Mouse (Mus musculus) mature B cell (primary cell): ENCODE data around the gene Ccdc13.

Source experiments
- in situ Hi-C: fragments of 300-500 bp; cut with MboI; formaldehyde crosslinking; loops from 2 replicates; pipeline ENCODE4 v1.14.3; 2019

Gene Ccdc13

GRCm38 (mm10) chr9:121838829-121839621 is at the start of gene Ccdc13:
TSS of gene Ccdc13 (minus strand) at chr9:121839461.
- in situ Hi-C loops: loop anchor here (10.0 kb wide), 1 partner anchor 146 kb away; no protein-coding TSS in a partner anchor

- in situ Hi-C loops: no loop called here
Observed at GRCm38 (mm10) chr9:121882015-121882457, 42.8 kb upstream of the Ccdc13 start.

GRCm38 (mm10) chr9:121881301-121881700 is 42.0 kb upstream of the Ccdc13 start:
- in situ Hi-C loops: no loop called here

GRCm38 (mm10) chr9:121880840-121881239 is 41.6 kb upstream of the Ccdc13 start:
- in situ Hi-C loops: no loop called here

GRCm38 (mm10) chr9:121877052-121877740 is 37.9 kb upstream of the Ccdc13 start:
- in situ Hi-C loops: no loop called here

- in situ Hi-C loops: no loop called here
Observed at GRCm38 (mm10) chr9:121873578-121873977, 34.3 kb upstream of the Ccdc13 start.

- in situ Hi-C loops: no loop called here
Observed at GRCm38 (mm10) chr9:121872062-121872683, 32.9 kb upstream of the Ccdc13 start.

GRCm38 (mm10) chr9:121869973-121870515 is 30.8 kb upstream of the Ccdc13 start:
- in situ Hi-C loops: no loop called here

GRCm38 (mm10) chr9:121869432-121869831 is 30.2 kb upstream of the Ccdc13 start:
- in situ Hi-C loops: no loop called here

- in situ Hi-C loops: no loop called here
Observed at GRCm38 (mm10) chr9:121868236-121868635, 29.0 kb upstream of the Ccdc13 start.

GRCm38 (mm10) chr9:121867632-121868031 is 28.4 kb upstream of the Ccdc13 start:
- in situ Hi-C loops: no loop called here

GRCm38 (mm10) chr9:121865425-121866008 is 26.3 kb upstream of the Ccdc13 start:
- in situ Hi-C loops: no loop called here

GRCm38 (mm10) chr9:121864837-121865236 is 25.6 kb upstream of the Ccdc13 start:
- in situ Hi-C loops: no loop called here

- in situ Hi-C loops: no loop called here
Observed at GRCm38 (mm10) chr9:121860921-121861320, 21.7 kb upstream of the Ccdc13 start.

- in situ Hi-C loops: no loop called here
Observed at GRCm38 (mm10) chr9:121859345-121859744, 20.1 kb upstream of the Ccdc13 start.

- in situ Hi-C loops: no loop called here
Observed at GRCm38 (mm10) chr9:121858153-121858488, 18.9 kb upstream of the Ccdc13 start, which contains the start of gene Higd1a. TSS of gene Higd1a (minus strand) at chr9:121858362.

GRCm38 (mm10) chr9:121857474-121858152 is 18.4 kb upstream of the Ccdc13 start:
- in situ Hi-C loops: no loop called here

GRCm38 (mm10) chr9:121856649-121857416 is 17.6 kb upstream of the Ccdc13 start:
- in situ Hi-C loops: no loop called here

GRCm38 (mm10) chr9:121854246-121854645 is 15.0 kb upstream of the Ccdc13 start:
- in situ Hi-C loops: no loop called here

- in situ Hi-C loops: no loop called here
Observed at GRCm38 (mm10) chr9:121847842-121848241, 8.6 kb upstream of the Ccdc13 start.

- in situ Hi-C loops: no loop called here
Observed at GRCm38 (mm10) chr9:121847138-121847537, 7.9 kb upstream of the Ccdc13 start.
